Mouse (Mus musculus) frontal cortex, adult 2 months (tissue): Measurements from ENCODE around the gene Rpsa. TPM values are rescaled to one million over a fixed set of nuclear protein-coding genes. Genes with fewer than 3 reads are reported as not detected.

Source experiments
- DNase-seq, 2 experiments: peaks; one replicate each; pipeline ENCODE4 v3.0.0; 2022; ENCODE audit warnings: low spot score in 1 of 2; ENCODE audit errors: extremely low spot score in 1 of 2
- polyA plus RNA-seq: library from polyadenylated mRNA; depleted of rRNA; stranded (reverse); fragments of >200 nt; gene quantifications from 2 replicates; pipeline ENCODE4 v1.2.3, GENCODE M21; 2012; rRNA removed

The Rpsa gene
- polyA plus RNA-seq, 1 experiment: 932 TPM

- DNase-seq: no peak
These were observed 24.5 kb downstream of the Rpsa start for GRCm38 (mm10) chr9:120151906-120152399.

- DNase-seq: no peak
These were observed 30.6 kb downstream of the Rpsa start for GRCm38 (mm10) chr9:120158047-120158446.

GRCm38 (mm10) chr9:120163862-120164261 is 36.4 kb downstream of the Rpsa start:
- DNase-seq: no peak

GRCm38 (mm10) chr9:120167826-120168225 is 40.3 kb downstream of the Rpsa start:
- no peak for DNase-seq

GRCm38 (mm10) chr9:120171295-120171694 is 43.8 kb downstream of the Rpsa start:
- peak in 1 of 2 experiments; percentile 83 for DNase-seq

- DNase-seq: peak; percentile 54 to 73
These were observed 47.1 kb downstream of the Rpsa start for GRCm38 (mm10) chr9:120174436-120175137.

GRCm38 (mm10) chr9:120178813-120179212 is 51.3 kb downstream of the Rpsa start:
- DNase-seq: peak in 1 of 2 experiments; percentile 43

Other genes starting within 250 kb of the Rpsa start
- 63.7 and 73.3 TPM in 2 replicates for gene Wdr48, start 232.8 kb upstream of the Rpsa start, polyA plus RNA-seq
- gene Gorasp1, start 190.1 kb upstream of the Rpsa start, polyA plus RNA-seq: 20.3 and 24.0 TPM in 2 replicates
- 0.34 and 0.63 TPM in 2 replicates for gene Ttc21a, start 190.1 kb upstream of the Rpsa start, polyA plus RNA-seq
- gene Csrnp1, start 143.0 kb upstream of the Rpsa start, polyA plus RNA-seq: 11.2 and 16.6 TPM in 2 replicates
- 0.04 TPM in 2 replicates for gene Xirp1, start 104.1 kb upstream of the Rpsa start, polyA plus RNA-seq
- gene Cx3cr1, start 57.8 kb upstream of the Rpsa start, polyA plus RNA-seq: 25.2 and 37.6 TPM in 2 replicates
- gene Ccr8, start 35.6 kb upstream of the Rpsa start, polyA plus RNA-seq: 0.08 TPM in 1 of 2 replicates, not detected in the other
- 22.2 and 23.2 TPM in 2 replicates for gene Slc25a38, start 17.3 kb upstream of the Rpsa start, polyA plus RNA-seq
- 566 and 676 TPM in 2 replicates for gene Mobp, start 22.0 kb downstream of the Rpsa start, polyA plus RNA-seq
- gene Myrip, start 173.8 kb downstream of the Rpsa start, polyA plus RNA-seq: 27.7 and 30.2 TPM in 2 replicates